Mouse (Mus musculus): ENCODE measurements around the gene Egfl8.

Egfl8 gene

DNA sequence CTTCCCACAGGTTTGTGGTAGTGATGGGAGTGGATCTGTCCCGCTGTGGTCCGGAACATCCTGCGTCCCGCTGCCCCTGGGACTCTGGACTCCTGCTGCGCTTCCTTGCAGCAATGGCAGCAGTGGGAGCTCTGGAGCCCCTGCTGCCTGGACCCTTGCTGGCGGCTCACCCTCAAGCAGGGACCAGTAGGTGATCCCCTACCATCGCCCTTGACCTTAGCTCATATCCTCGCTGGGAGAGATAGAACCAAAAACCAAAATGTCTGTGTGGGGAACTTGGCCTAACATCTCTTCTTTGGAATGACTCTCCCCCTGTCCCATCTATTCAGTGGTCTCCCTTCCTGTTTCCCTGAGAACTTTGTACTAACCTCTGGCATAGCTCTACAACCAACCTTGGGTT lies 32.0 kb downstream of the Egfl8 start:
- in situ Hi-C loops (cut with MboI, MseI), result no loop called here

DNA sequence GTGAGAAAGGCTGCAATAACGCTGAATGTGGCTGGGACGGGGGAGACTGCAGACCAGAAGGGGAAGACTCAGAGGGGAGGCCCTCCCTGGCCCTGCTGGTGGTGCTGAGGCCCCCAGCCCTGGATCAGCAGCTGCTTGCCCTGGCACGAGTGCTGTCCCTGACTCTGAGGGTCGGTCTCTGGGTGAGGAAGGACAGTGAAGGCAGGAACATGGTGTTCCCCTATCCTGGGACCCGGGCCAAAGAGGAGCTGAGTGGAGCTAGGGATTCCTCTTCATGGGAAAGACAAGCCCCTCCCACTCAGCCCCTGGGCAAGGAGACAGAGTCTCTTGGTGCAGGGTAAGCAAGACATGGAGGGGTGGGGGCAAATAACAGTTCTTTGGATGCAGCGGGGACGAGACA lies 32.4 kb downstream of the Egfl8 start:
- in situ Hi-C loops (cut with MboI, MseI), result no loop called here

DNA sequence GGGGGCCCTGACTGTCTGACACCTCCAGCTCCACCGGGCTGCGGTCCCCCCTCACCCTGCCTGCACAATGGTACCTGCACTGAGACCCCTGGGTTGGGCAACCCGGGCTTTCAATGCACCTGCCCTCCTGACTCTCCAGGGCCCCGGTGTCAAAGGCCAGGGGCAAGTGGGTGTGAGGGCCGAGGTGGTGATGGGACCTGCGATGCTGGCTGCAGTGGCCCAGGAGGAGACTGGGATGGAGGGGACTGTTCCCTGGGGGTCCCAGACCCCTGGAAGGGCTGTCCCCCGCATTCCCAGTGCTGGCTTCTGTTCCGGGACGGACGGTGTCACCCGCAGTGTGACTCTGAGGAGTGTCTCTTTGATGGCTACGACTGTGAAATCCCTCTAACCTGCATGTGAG lies 33.2 kb downstream of the Egfl8 start:
- in situ Hi-C loops (cut with MboI, MseI), result no loop called here

DNA sequence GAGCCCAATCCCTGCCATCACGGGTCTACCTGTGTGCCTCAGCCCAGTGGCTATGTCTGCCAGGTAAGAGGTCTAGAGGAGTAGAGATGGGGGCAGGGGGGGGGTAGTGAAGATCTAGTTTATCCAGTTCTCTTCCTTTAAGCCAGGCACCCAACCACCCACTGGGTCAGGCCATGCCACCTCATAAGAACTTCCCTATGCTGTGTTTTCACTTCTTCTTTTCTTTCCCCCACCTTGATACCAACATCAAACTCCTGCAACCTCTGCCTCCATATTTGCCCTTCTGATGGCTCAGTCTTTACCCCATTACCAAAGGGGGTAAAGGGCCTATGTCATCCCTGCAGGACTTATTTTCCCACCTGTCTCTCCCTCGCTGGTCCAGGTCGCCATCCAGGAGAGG lies 37.7 kb downstream of the Egfl8 start:
- in situ Hi-C loops (cut with MboI, MseI), result no loop called here

DNA sequence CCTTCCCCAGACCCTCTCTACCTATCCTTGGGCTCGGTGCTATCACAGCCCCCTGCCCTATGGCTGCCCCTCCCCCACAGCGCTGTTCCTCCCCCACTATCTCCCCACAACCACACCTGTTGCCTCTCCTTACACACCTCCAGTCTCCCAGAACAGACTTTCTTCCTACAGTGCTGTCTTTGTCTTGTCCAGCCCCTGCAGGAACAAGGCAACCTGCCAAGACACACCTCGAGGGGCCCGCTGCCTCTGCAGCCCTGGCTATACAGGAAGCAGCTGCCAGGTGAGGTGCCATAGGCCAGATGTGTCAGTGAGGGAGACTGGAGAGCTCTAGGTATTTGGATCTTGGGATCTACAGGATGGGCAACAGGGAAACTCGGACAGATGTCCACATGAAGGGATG lies 39.2 kb downstream of the Egfl8 start:
- in situ Hi-C loops (cut with MboI, MseI), result no loop called here

DNA sequence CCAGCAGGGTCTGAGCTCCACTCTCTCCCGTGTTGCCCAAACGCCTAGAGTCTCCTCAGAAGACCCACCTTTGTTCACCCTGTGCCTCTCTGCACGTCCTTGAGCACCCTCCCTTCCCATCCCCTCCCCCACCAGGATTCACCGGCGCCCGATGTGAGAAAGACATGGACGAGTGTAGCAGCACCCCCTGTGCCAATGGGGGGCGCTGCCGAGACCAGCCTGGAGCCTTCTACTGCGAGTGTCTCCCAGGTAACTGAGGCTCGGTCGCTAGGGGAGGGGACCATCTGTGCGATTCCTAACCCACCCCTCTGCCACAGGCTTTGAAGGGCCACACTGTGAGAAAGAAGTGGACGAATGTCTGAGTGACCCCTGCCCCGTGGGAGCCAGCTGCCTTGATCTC lies 43.4 kb downstream of the Egfl8 start:
- in situ Hi-C loops (cut with MboI, MseI), result no loop called here

DNA sequence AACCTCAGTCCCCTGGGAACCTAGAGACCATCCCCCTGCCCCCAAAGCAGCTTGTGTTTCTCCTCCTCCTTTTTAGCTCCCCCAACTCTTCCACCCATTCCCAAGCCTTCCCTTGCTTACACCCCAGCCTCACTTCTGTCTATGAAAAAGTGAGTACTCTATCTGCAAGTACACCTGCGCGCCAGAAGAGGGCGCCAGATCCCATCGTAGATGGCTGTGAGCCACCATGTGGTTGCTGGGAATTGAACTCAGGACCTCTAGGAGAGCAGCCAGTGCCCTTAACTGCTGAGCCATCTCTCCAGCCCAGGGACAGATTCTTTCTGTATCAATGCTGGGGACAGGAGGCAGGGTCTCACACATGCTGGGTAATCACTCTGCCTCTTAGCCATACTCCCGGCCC lies 43.9 kb downstream of the Egfl8 start:
- in situ Hi-C loops (cut with MboI, MseI), result no loop called here

DNA sequence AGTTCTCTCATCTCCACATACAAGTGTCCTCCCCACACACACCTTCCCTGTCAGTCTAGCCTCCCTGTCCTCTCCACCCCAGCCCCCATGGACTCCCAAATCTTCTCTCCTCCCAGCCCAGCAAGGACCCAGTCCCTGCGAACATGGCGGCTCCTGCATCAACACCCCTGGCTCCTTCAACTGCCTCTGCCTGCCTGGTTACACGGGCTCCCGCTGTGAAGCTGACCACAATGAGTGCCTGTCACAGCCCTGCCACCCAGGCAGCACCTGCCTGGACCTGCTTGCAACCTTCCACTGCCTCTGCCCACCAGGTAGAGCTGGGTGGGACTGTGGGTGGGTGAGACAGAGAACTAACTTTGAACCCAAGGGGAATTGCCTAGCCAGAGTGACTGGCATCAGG lies 45.9 kb downstream of the Egfl8 start:
- in situ Hi-C loops (cut with MboI, MseI), result loop anchor here (5.0 kb wide), 1 partner anchor 42 kb away; no protein-coding TSS in a partner anchor

DNA sequence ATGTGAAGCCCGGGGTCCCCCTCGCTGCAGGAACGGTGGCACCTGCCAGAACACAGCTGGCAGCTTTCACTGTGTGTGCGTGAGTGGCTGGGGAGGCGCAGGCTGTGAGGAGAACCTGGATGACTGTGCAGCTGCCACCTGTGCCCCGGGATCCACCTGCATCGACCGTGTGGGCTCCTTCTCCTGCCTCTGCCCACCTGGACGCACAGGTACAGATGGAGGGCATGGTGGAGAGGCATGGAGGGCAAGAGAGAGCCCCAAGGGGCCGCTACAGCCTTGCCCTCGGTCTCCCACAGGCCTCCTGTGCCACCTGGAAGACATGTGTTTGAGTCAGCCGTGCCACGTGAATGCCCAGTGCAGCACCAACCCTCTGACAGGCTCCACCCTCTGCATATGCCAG lies 47.4 kb downstream of the Egfl8 start:
- in situ Hi-C loops (cut with MboI, MseI), result loop anchor here (5.0 kb wide), 1 partner anchor 44 kb away; no protein-coding TSS in a partner anchor

DNA sequence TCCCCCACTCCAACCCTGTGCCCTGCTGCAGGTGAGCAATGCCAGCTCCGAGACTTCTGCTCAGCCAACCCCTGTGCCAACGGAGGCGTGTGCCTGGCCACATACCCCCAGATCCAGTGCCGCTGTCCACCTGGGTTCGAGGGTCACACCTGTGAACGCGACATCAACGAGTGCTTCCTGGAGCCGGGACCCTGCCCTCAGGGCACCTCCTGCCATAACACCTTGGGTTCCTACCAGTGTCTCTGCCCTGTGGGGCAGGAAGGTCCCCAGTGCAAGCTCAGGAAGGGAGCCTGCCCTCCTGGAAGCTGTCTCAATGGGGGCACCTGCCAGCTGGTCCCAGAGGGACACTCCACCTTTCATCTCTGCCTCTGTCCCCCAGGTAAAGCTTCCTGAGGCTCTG lies 48.5 kb downstream of the Egfl8 start:
- in situ Hi-C loops (cut with MboI, MseI), result loop anchor here (5.0 kb wide), 1 partner anchor 45 kb away; no protein-coding TSS in a partner anchor

DNA sequence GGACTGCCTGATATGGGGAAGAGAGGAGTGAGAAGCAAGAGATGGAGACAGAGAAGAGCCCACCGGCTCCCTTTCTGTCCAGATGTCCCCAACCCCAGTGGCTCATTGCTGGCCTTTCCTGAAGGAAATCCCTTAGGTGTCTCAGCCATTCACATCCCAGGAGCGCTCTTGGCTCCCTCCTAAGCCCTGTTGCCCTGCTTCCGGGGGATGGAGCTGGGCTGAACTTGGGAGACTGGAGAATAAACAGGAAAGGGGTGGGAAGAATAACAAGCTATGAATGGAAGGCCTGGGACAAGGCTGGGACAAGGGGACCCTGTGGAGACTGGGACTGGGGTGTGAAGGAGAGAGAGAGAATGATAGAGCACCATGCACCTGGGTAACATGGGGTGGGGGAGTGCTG lies 51.0 kb downstream of the Egfl8 start:
- in situ Hi-C loops (cut with MboI, MseI), result loop anchor here (5.0 kb wide), 1 partner anchor 48 kb away; no protein-coding TSS in a partner anchor

DNA sequence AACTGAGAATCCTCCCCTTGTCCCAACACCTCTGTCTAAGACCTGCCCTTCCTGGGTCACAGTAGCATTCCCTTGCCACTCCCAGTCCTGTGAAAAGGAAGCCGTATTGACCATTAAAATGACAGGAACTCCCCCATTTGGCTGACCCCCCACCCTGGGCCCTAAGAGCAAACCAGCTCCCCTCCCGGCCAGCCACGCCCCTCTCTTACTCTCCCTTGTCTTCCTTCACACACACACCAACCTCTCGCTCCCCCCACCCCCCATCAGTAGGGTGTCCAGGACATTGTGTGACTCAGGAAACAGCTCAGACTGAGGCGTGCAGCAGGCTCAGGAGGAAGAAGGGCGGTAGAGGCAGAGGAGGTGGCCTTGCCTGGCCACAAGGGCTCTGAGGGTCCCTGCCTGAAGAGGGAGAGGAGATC lies 51.8 kb downstream of the Egfl8 start, which contains the start of gene Notch4:
Notch4 (plus strand) TSS at position 266 of the 419 bp plus-strand sequence.
- in situ Hi-C loops (cut with MboI, MseI), result no loop called here

DNA sequence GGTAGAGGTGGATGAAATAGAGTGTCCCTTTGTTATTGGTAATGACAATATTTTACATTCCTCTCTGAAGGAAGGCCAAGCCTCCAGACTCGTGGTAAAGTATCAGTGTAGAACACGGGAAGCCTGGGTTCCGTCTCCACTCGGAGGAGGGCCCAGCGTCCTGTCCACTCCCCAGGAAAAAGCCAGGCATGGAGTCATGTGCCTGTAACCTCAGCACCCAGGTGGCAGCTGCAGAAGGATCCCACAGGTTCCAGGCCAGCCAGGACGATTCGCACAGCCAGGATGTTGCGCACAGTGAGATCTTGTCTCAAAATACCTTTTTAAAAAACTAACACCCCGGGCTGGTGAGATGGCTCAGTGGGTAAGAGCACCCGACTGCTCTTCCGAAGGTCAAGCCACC lies 52.4 kb downstream of the Egfl8 start:
- in situ Hi-C loops (cut with MboI, MseI), result no loop called here

All from regulatory T cell (primary cell).